Mouse (Mus musculus) limb, embryonic 14.5 days (tissue): Measurements from ENCODE around the gene Ube2cbp. TPM values are rescaled to one million over a fixed set of nuclear protein-coding genes. Genes with fewer than 3 reads are reported as not detected.

Source experiments
- ATAC-seq: fragments of 200-750 bp; cut with Nextera tagmentation; 2 replicates; pipeline ENCODE4 v1.8.0; 2017; ENCODE audit warnings: low read depth, moderate number of reproducible peaks, moderate TSS enrichment; ENCODE audit not compliant: low FRiP score
- DNase-seq: peaks from one replicate; pipeline ENCODE4 v3.0.0-alpha.2; 2015; ENCODE audit warnings: low spot score
- H3K27ac ChIP-seq: fragments of 300-500 bp; sonication (generic); replicated peaks from 2 replicates; pipeline ENCODE4 v1.5.1; 2014; ENCODE audit warnings: low read depth, mild to moderate bottlenecking, low read length, moderate library complexity, mixed read lengths
- H3K27me3 ChIP-seq: fragments of 300-500 bp; sonication (generic); 2 replicates; pipeline ENCODE4 v1.6.1; 2014; ENCODE audit warnings: low read length, mixed read lengths; ENCODE audit not compliant: control insufficient read depth, insufficient read depth
- H3K36me3 ChIP-seq: fragments of 300-500 bp; sonication (generic); 2 replicates; pipeline ENCODE4 v1.6.1; 2014; ENCODE audit warnings: mild to moderate bottlenecking, low read length, moderate library complexity, mixed read lengths; ENCODE audit not compliant: control insufficient read depth, insufficient read depth
- H3K4me1 ChIP-seq: fragments of 300-500 bp; sonication (generic); 2 replicates; pipeline ENCODE4 v1.6.1; 2014; ENCODE audit warnings: antibody characterized with exemption, low read length, mixed read lengths; ENCODE audit not compliant: control insufficient read depth, insufficient read depth
- H3K4me2 ChIP-seq: fragments of 300-500 bp; sonication (generic); replicated peaks from 2 replicates; pipeline ENCODE4 v1.6.1; 2014; ENCODE audit warnings: low read depth, mild to moderate bottlenecking, low read length, moderate library complexity; ENCODE audit not compliant: severe bottlenecking
- H3K4me3 ChIP-seq: fragments of 300-500 bp; sonication (generic); replicated peaks from 2 replicates; pipeline ENCODE4 v1.5.1; 2014; ENCODE audit warnings: low read length
- H3K9ac ChIP-seq: fragments of 300-500 bp; sonication (generic); 2 replicates; pipeline ENCODE4 v1.6.1; 2014; ENCODE audit warnings: mild to moderate bottlenecking, low read depth, low read length, moderate library complexity; ENCODE audit not compliant: severe bottlenecking
- H3K9me3 ChIP-seq: fragments of 300-500 bp; sonication (generic); 2 replicates; pipeline ENCODE4 v1.6.1; 2016; ENCODE audit warnings: low read length; ENCODE audit not compliant: control insufficient read depth
- POLR2A ChIP-seq: fragments of 200-500 bp; IDR thresholded peaks from 2 replicates; pipeline ENCODE4 v1.8.0; 2012; ENCODE audit warnings: inconsistent platforms, mild to moderate bottlenecking, moderate library complexity, borderline replicate concordance; ENCODE audit not compliant: insufficient read depth, insufficient read length; ENCODE audit errors: extremely low read depth
- WGBS: fragments of 180-500 bp; shearing (Covaris S2); extraction: QIAGEN DNeasy Blood & Tissue Kit; methylation state at CpG from one replicate; pipeline ENCODE4 v1.1.7; 2014; 5-methylcytosine and 5-hydroxymethylcytosine counted together
- polyA plus RNA-seq, 2 experiments: library from polyadenylated mRNA; depleted of rRNA in 1 of 2; stranded (reverse) in 1 of 2; unstranded in 1 of 2; fragments of >200 nt; fragmentation: Nextera tagmentation in 1 of 2; extraction: Ambion mirVana in 1 of 2; gene quantifications; 2 replicates each; pipeline versions ENCODE4 v1.2.1 to v1.2.3; 2012 to 2014

Ube2cbp gene
- polyA plus RNA-seq (2012; rRNA removed) (2.9 and 3.4 TPM in 2 replicates), polyA plus RNA-seq (2014; fragmentation: Nextera tagmentation; extraction: Ambion mirVana) (4.0 and 5.2 TPM in 2 replicates)

GRCm38 (mm10) chr9:86464151-86465105, at the start of gene Ube2cbp:
Gene Ube2cbp, minus strand, starts transcription at chr9:86464950.
- TF ChIP-seq POLR2A, result no peak
- 2% methylated on average over 59 of the region's 70 CpGs for WGBS
- Histone ChIP-seq H3K27ac (peak within 1 kb of the TSS; percentile 78), H3K4me2 (peak within 1 kb of the TSS; percentile 63), H3K4me1 (peaks cover 7% of the 10 kb centered on the region; the same call in 1 of the 2 replicates), H3K9ac (peak within 1 kb of the TSS; percentile 81), H3K36me3 (no peaks in the 10 kb centered on the region), H3K27me3 (no peaks in the 10 kb centered on the region), H3K9me3 (no peaks in the 10 kb centered on the region), H3K4me3 (peak within 1 kb of the TSS; percentile 74)
- ATAC-seq, result peak; percentile 85
- DNase-seq, result peak; percentile 85

- no peaks in the 10 kb centered on the region for H3K9me3 ChIP-seq
- H3K27ac ChIP-seq, result no peak overlapping the region
- no peak for TF ChIP-seq POLR2A
- no peaks in the 10 kb centered on the region for H3K27me3 ChIP-seq
- WGBS, result 87% methylated on average over 3 of the region's 3 CpGs
- H3K4me2 ChIP-seq, result no peak overlapping the region
- DNase-seq (no peak), ATAC-seq (no peak)
- no peak overlapping the region for H3K4me3 ChIP-seq
- H3K4me1 ChIP-seq, result no peaks in the 10 kb centered on the region
- H3K36me3 ChIP-seq, result peaks cover 66% of the 10 kb centered on the region
- no peak overlapping the region for H3K9ac ChIP-seq
Measured at GRCm38 (mm10) chr9:86514390-86514789, 49.6 kb upstream of the Ube2cbp start.

- Histone ChIP-seq H3K27ac (no peak overlapping the region), H3K9me3 (no peaks in the 10 kb centered on the region), H3K4me2 (no peak overlapping the region), H3K27me3 (no peaks in the 10 kb centered on the region), H3K9ac (no peak overlapping the region), H3K36me3 (peaks cover 61% of the 10 kb centered on the region), H3K4me3 (no peak overlapping the region), H3K4me1 (no peaks in the 10 kb centered on the region)
- 90% methylated on average over 5 of the region's 5 CpGs for WGBS
- no peak for TF ChIP-seq POLR2A
- DNase-seq, result no peak
- no peak for ATAC-seq
Measured at GRCm38 (mm10) chr9:86513733-86514132, 49.0 kb upstream of the Ube2cbp start.

- H3K36me3 ChIP-seq, result peaks cover 31% of the 10 kb centered on the region
- no peak overlapping the region for H3K9ac ChIP-seq
- WGBS, result 93% methylated on average over 4 of the region's 4 CpGs
- H3K27ac ChIP-seq, result no peak overlapping the region
- no peak for ATAC-seq
- H3K4me2 ChIP-seq, result no peak overlapping the region
- TF ChIP-seq POLR2A, result no peak
- no peak for DNase-seq
- no peaks in the 10 kb centered on the region for H3K4me1 ChIP-seq
- H3K9me3 ChIP-seq, result no peaks in the 10 kb centered on the region
- no peaks in the 10 kb centered on the region for H3K27me3 ChIP-seq
- no peak overlapping the region for H3K4me3 ChIP-seq
Measured at GRCm38 (mm10) chr9:86507437-86507836, 42.7 kb upstream of the Ube2cbp start.

- DNase-seq, result no peak
- no peak for ATAC-seq
- Histone ChIP-seq H3K4me1 (no peaks in the 10 kb centered on the region), H3K27ac (no peak overlapping the region), H3K4me2 (no peak overlapping the region), H3K27me3 (no peaks in the 10 kb centered on the region), H3K36me3 (peaks cover 42% of the 10 kb centered on the region), H3K4me3 (no peak overlapping the region), H3K9ac (no peak overlapping the region), H3K9me3 (no peaks in the 10 kb centered on the region)
- WGBS, result 90% methylated on average over 3 of the region's 3 CpGs
- TF ChIP-seq POLR2A, result no peak
Measured at GRCm38 (mm10) chr9:86499083-86499482, 34.3 kb upstream of the Ube2cbp start.
